Mouse (Mus musculus): ENCODE data around the gene Ccdc152.
A peak's percentile ranks its signal among the peaks of the same experiment; 100 is the strongest.

Gene Ccdc152

GRCm38 (mm10) chr15:3303426-3303825 is at the start of gene Ccdc152:
Gene Ccdc152, minus strand, starts transcription at chr15:3303526.
- DNase-seq (ENCODE audit: low read depth, low spot score) = no peak

- DNase-seq (ENCODE audit: low read depth, low spot score) = no peak
Measured at GRCm38 (mm10) chr15:3349306-3350064, 46.2 kb upstream of the Ccdc152 start.

- no peak for DNase-seq (ENCODE audit: low read depth, low spot score)
Measured at GRCm38 (mm10) chr15:3346682-3347081, 43.4 kb upstream of the Ccdc152 start.

GRCm38 (mm10) chr15:3344555-3344954 is 41.2 kb upstream of the Ccdc152 start:
- peak; percentile 81 for DNase-seq (ENCODE audit: low read depth, low spot score)

- no peak for DNase-seq (ENCODE audit: low read depth, low spot score)
Measured at GRCm38 (mm10) chr15:3341806-3342582, 38.7 kb upstream of the Ccdc152 start.

GRCm38 (mm10) chr15:3339847-3340246 is 36.5 kb upstream of the Ccdc152 start:
- DNase-seq (ENCODE audit: low read depth, low spot score) = no peak

- DNase-seq (ENCODE audit: low read depth, low spot score) = no peak
Measured at GRCm38 (mm10) chr15:3332517-3332916, 29.2 kb upstream of the Ccdc152 start.

- no peak for DNase-seq (ENCODE audit: low read depth, low spot score)
Measured at GRCm38 (mm10) chr15:3331813-3332212, 28.5 kb upstream of the Ccdc152 start.

GRCm38 (mm10) chr15:3330291-3330690 is 27.0 kb upstream of the Ccdc152 start:
- DNase-seq (ENCODE audit: low read depth, low spot score) = no peak

GRCm38 (mm10) chr15:3323041-3323440 is 19.7 kb upstream of the Ccdc152 start:
- no peak for DNase-seq (ENCODE audit: low read depth, low spot score)

- DNase-seq (ENCODE audit: low read depth, low spot score) = no peak
Measured at GRCm38 (mm10) chr15:3319929-3320328, 16.6 kb upstream of the Ccdc152 start.

- no peak for DNase-seq (ENCODE audit: low read depth, low spot score)
Measured at GRCm38 (mm10) chr15:3316617-3317016, 13.3 kb upstream of the Ccdc152 start.

GRCm38 (mm10) chr15:3312937-3313336 is 9.6 kb upstream of the Ccdc152 start:
- DNase-seq (ENCODE audit: low read depth, low spot score) = peak; percentile 56

GRCm38 (mm10) chr15:3309856-3310255 is 6.5 kb upstream of the Ccdc152 start:
- no peak for DNase-seq (ENCODE audit: low read depth, low spot score)

- no peak for DNase-seq (ENCODE audit: low read depth, low spot score)
Measured at GRCm38 (mm10) chr15:3300361-3301100, 2.8 kb downstream of the Ccdc152 start.

GRCm38 (mm10) chr15:3297615-3298014 is 5.7 kb downstream of the Ccdc152 start:
- no peak for DNase-seq (ENCODE audit: low read depth, low spot score)

- DNase-seq (ENCODE audit: low read depth, low spot score) = peak; percentile 25
Measured at GRCm38 (mm10) chr15:3295986-3296385, 7.3 kb downstream of the Ccdc152 start.

- DNase-seq (ENCODE audit: low read depth, low spot score) = no peak
Measured at GRCm38 (mm10) chr15:3293477-3293876, 9.8 kb downstream of the Ccdc152 start.

- no peak for DNase-seq (ENCODE audit: low read depth, low spot score)
Measured at GRCm38 (mm10) chr15:3290435-3290834, 12.9 kb downstream of the Ccdc152 start.

- DNase-seq (ENCODE audit: low read depth, low spot score) = no peak
Measured at GRCm38 (mm10) chr15:3286032-3286431, 17.3 kb downstream of the Ccdc152 start.

- DNase-seq (ENCODE audit: low read depth, low spot score) = no peak
Measured at GRCm38 (mm10) chr15:3281737-3282136, 21.6 kb downstream of the Ccdc152 start.

GRCm38 (mm10) chr15:3281216-3281615 is 22.1 kb downstream of the Ccdc152 start:
- DNase-seq (ENCODE audit: low read depth, low spot score) = no peak

Data from brain, adult 2 months (tissue).